Comparison of ENCODE assay signal across 11 mouse cellular contexts in genomic region chr10:4046496-4046895, GRCm38 (mm10).
A peak's percentile ranks its signal among the peaks of the same experiment; 100 is the strongest.
DNase-seq lines count a peak whose midpoint lies in the region; ATAC-seq and TF ChIP-seq lines count a peak whose summit lies in the region.
"Had no signal": no experiment of that assay in that cellular context is flagged by ENCODE, and none has a peak within 500 bp of the region (broad histone marks: within the 10 kb centered on the region; RNA-seq: fewer than 3 reads in every experiment).

No protein-coding gene starts in this region.

- H3K4me3 ChIP-seq in limb, embryonic 14.5 days (replicated peaks; ENCODE audit: low read length), result no peak overlapping the region
- no peak overlapping the region for H3K4me3 ChIP-seq in limb, embryonic 10.5 days
- no peak overlapping the region for H3K4me3 ChIP-seq in embryonic fibroblast, embryonic 13.5 days (ENCODE audit: insufficient read depth, low read length)
- H3K4me3 ChIP-seq in intestine, embryonic 15.5 days (replicated peaks), result no peak overlapping the region

- H3K9me3 ChIP-seq in limb, embryonic 14.5 days (ENCODE audit: control insufficient read depth, low read length), result no peaks in the 10 kb centered on the region
- no peaks in the 10 kb centered on the region for H3K9me3 ChIP-seq in limb, embryonic 10.5 days (replicated peaks)
- H3K9me3 ChIP-seq in intestine, embryonic 15.5 days, result no peaks in the 10 kb centered on the region

- DNase-seq in limb, embryonic 14.5 days (ENCODE audit: low spot score), result peak; percentile 47
- no peak for DNase-seq in limb, embryonic 10.5 days (ENCODE audit: low spot score)
- peak; percentile 28 for DNase-seq in lung, postnatal 36 days
- DNase-seq in spleen, postnatal 14 days (ENCODE audit: low spot score in 2 of 2), result no peak
- no peak for DNase-seq in cerebellum, postnatal 36 days
- DNase-seq in retina, postnatal 1 day, result no peak
- DNase-seq: cerebellum, postnatal 14 days; thymus, postnatal 4 days had no signal

- H3K36me3 ChIP-seq in limb, embryonic 14.5 days (ENCODE audit: control insufficient read depth, insufficient read depth, low read length), result 0 out of 2 replicates have a peak, but pooled peaks cover 2% of the 10 kb centered on the region
- H3K36me3 ChIP-seq in limb, embryonic 10.5 days, result peaks cover 36% of the 10 kb centered on the region
- H3K36me3 ChIP-seq in intestine, embryonic 15.5 days, result no peaks in the 10 kb centered on the region; the same call in 1 of the 2 replicates

- no peak overlapping the region for H3K9ac ChIP-seq in limb, embryonic 14.5 days (ENCODE audit: low read depth, low read length, severe bottlenecking)
- no peak overlapping the region for H3K9ac ChIP-seq in intestine, embryonic 15.5 days

- WGBS in limb, embryonic 14.5 days, result 44% methylated on average over 4 of the region's 4 CpGs
- WGBS in limb, embryonic 10.5 days, result 82% methylated on average over 4 of the region's 4 CpGs
- WGBS in intestine, embryonic 15.5 days, result 39% methylated on average over 4 of the region's 4 CpGs

- H3K4me1 ChIP-seq in limb, embryonic 14.5 days (ENCODE audit: control insufficient read depth, insufficient read depth, low read length), result peaks cover 3% of the 10 kb centered on the region; the same call in 1 of the 2 replicates
- no peaks in the 10 kb centered on the region for H3K4me1 ChIP-seq in limb, embryonic 10.5 days
- H3K4me1 ChIP-seq in embryonic fibroblast, embryonic 13.5 days (ENCODE audit: control insufficient read depth, insufficient read depth, low read length), result peaks cover 6% of the 10 kb centered on the region; the same call in 1 of the 2 replicates
- H3K4me1 ChIP-seq in intestine, embryonic 15.5 days (replicated peaks), result no peaks in the 10 kb centered on the region

- no peak for TF ChIP-seq POLR2A in limb, embryonic 14.5 days (IDR thresholded peaks at IDR 0.05; ENCODE audit: borderline replicate concordance, extremely low read depth, insufficient read depth, insufficient read length)
- no peak for TF ChIP-seq POLR2A in embryonic fibroblast, embryonic 13.5 days (IDR thresholded peaks at IDR 0.05; ENCODE audit: low read depth, low read length)

- ATAC-seq in limb, embryonic 14.5 days (ENCODE audit: low FRiP score, low read depth), result peak; percentile 72; the same call in 1 of the 2 replicates
- ATAC-seq in intestine, embryonic 15.5 days, result peak; percentile 51; the same call in 1 of the 2 replicates

- TF ChIP-seq CTCF in embryonic fibroblast, embryonic 13.5 days (IDR thresholded peaks at IDR 0.05; ENCODE audit: borderline replicate concordance, insufficient read depth, low read length), result no peak

- H3K27me3 ChIP-seq in limb, embryonic 14.5 days (ENCODE audit: control insufficient read depth, insufficient read depth, low read length), result no peaks in the 10 kb centered on the region
- H3K27me3 ChIP-seq in limb, embryonic 10.5 days (ENCODE audit: low read depth, poor library complexity, severe bottlenecking), result no peaks in the 10 kb centered on the region
- no peaks in the 10 kb centered on the region for H3K27me3 ChIP-seq in intestine, embryonic 15.5 days (replicated peaks)

- no peak overlapping the region for H3K27ac ChIP-seq in limb, embryonic 14.5 days (replicated peaks; ENCODE audit: low read depth, low read length)
- no peak overlapping the region for H3K27ac ChIP-seq in limb, embryonic 10.5 days
- peak overlapping the region; percentile 85 for H3K27ac ChIP-seq in embryonic fibroblast, embryonic 13.5 days (ENCODE audit: insufficient read depth, low read length)
- peak overlapping the region; percentile 44; the same call in 1 of the 2 replicates for H3K27ac ChIP-seq in intestine, embryonic 15.5 days

- H3K4me2 ChIP-seq in limb, embryonic 14.5 days (replicated peaks; ENCODE audit: low read depth, low read length, severe bottlenecking), result no peak overlapping the region
- no peak overlapping the region for H3K4me2 ChIP-seq in intestine, embryonic 15.5 days (replicated peaks)
- H3K4me2 ChIP-seq: midbrain, embryonic 11.5 days had no signal

Comparison
In these comparisons a context has a peak if more than half of its experiments do, and no peak if none do; other contexts are left out.
1. DNase-seq: peak in limb, embryonic 14.5 days (single experiment) and lung, postnatal 36 days (single experiment); none in limb, embryonic 10.5 days (single experiment), spleen, postnatal 14 days (0 of 2), cerebellum, postnatal 36 days (0 of 2) and retina, postnatal 1 day (single experiment).
2. H3K27ac ChIP-seq: peak in embryonic fibroblast, embryonic 13.5 days (single experiment) and intestine, embryonic 15.5 days (single experiment); none in limb, embryonic 14.5 days (single experiment) and limb, embryonic 10.5 days (single experiment).